Mouse (Mus musculus) myocyte (in vitro differentiated cells): ENCODE results near the gene Mcm5. TPM values are rescaled to one million over a fixed set of nuclear protein-coding genes. Genes with fewer than 3 reads are reported as not detected.

Experiments used
- H3K27me3 ChIP-seq: one replicate; pipeline ENCODE4 v1.6.1; 2011; ENCODE audit not compliant: control insufficient read depth, insufficient read depth, insufficient read length
- H3K36me3 ChIP-seq: one replicate; pipeline ENCODE4 v1.6.1; 2011; ENCODE audit not compliant: control insufficient read depth, insufficient read depth
- H3K4me2 ChIP-seq: one replicate; pipeline ENCODE4 v1.6.1; 2011; ENCODE audit warnings: low read depth, control low read depth
- H3K4me3 ChIP-seq: one replicate; pipeline ENCODE4 v1.5.1; 2011; ENCODE audit warnings: mild to moderate bottlenecking, control low read depth, moderate library complexity
- H3K79me2 ChIP-seq: one replicate; pipeline ENCODE4 v1.6.1; 2011; ENCODE audit not compliant: control insufficient read depth, insufficient read depth
- H3ac ChIP-seq: one replicate; pipeline ENCODE4 v1.6.1; 2011; ENCODE audit not compliant: control insufficient read depth, insufficient read length
- CEBPB ChIP-seq: IDR thresholded peaks from 2 replicates; pipeline ENCODE4 v1.6.1; 2011; ENCODE audit warnings: mild to moderate bottlenecking, moderate library complexity; ENCODE audit not compliant: poor library complexity, insufficient read depth, severe bottlenecking
- E2F4 ChIP-seq: IDR thresholded peaks from one replicate; pipeline ENCODE4 v1.6.1; 2011; ENCODE audit warnings: mild to moderate bottlenecking, control low read depth, moderate library complexity; ENCODE audit not compliant: insufficient read depth
- MAX ChIP-seq: IDR thresholded peaks from one replicate; pipeline ENCODE4 v1.6.1; 2011; ENCODE audit warnings: low read depth, mild to moderate bottlenecking, control low read depth
- MYOD1 ChIP-seq, 3 experiments: IDR thresholded peaks; one replicate each; pipeline ENCODE4 v1.6.1; 2011; ENCODE audit warnings: control low read depth in 2 of 3, low read depth in 2 of 3, mild to moderate bottlenecking in 2 of 3, moderate library complexity in 1 of 3; ENCODE audit not compliant: insufficient read length in 2 of 3, control insufficient read depth in 1 of 3
- MYOG ChIP-seq, 3 experiments: IDR thresholded peaks; one replicate each; pipeline ENCODE4 v1.6.1; 2011; ENCODE audit warnings: control low read depth in 2 of 3, low read depth in 2 of 3, mild to moderate bottlenecking in 2 of 3; ENCODE audit not compliant: insufficient read length in 2 of 3, control insufficient read depth in 1 of 3, insufficient read depth in 1 of 3
- POLR2A ChIP-seq: IDR thresholded peaks from one replicate; pipeline ENCODE4 v1.6.1; 2011; ENCODE audit warnings: low read depth, mild to moderate bottlenecking, control low read depth, moderate library complexity; ENCODE audit not compliant: insufficient read length
- POLR2AphosphoS2 ChIP-seq: IDR thresholded peaks from one replicate; pipeline ENCODE4 v1.6.1; 2011; ENCODE audit warnings: low read depth, control low read depth; ENCODE audit not compliant: insufficient read length
- REST ChIP-seq: IDR thresholded peaks from one replicate; pipeline ENCODE4 v1.6.1; 2011; ENCODE audit warnings: mild to moderate bottlenecking, control low read depth, moderate library complexity; ENCODE audit not compliant: insufficient read depth, insufficient read length
- SRF ChIP-seq: IDR thresholded peaks from one replicate; pipeline ENCODE4 v1.6.1; 2011; ENCODE audit warnings: low read depth; ENCODE audit not compliant: control insufficient read depth, insufficient read length
- TCF12 ChIP-seq: IDR thresholded peaks from one replicate; pipeline ENCODE4 v1.6.1; 2011; ENCODE audit warnings: mild to moderate bottlenecking, control low read depth; ENCODE audit not compliant: poor library complexity, insufficient read depth, severe bottlenecking
- TCF3 ChIP-seq: IDR thresholded peaks from one replicate; pipeline ENCODE4 v1.6.1; 2011; ENCODE audit warnings: low read depth, control low read depth; ENCODE audit not compliant: insufficient read length
- USF1 ChIP-seq: IDR thresholded peaks from one replicate; pipeline ENCODE4 v1.6.1; 2011; ENCODE audit warnings: low read depth, mild to moderate bottlenecking, control low read depth, moderate library complexity
- polyA plus RNA-seq: library from polyadenylated mRNA; unstranded; fragments of >200 nt; fragmentation: generic; extraction: Trizol; gene quantifications from one replicate; pipeline ENCODE4 v1.2.1, GENCODE M21; 2012; ENCODE audit warnings: missing spikeins

The Mcm5 gene
- polyA plus RNA-seq, 1 experiment = 32.3 TPM

DNA sequence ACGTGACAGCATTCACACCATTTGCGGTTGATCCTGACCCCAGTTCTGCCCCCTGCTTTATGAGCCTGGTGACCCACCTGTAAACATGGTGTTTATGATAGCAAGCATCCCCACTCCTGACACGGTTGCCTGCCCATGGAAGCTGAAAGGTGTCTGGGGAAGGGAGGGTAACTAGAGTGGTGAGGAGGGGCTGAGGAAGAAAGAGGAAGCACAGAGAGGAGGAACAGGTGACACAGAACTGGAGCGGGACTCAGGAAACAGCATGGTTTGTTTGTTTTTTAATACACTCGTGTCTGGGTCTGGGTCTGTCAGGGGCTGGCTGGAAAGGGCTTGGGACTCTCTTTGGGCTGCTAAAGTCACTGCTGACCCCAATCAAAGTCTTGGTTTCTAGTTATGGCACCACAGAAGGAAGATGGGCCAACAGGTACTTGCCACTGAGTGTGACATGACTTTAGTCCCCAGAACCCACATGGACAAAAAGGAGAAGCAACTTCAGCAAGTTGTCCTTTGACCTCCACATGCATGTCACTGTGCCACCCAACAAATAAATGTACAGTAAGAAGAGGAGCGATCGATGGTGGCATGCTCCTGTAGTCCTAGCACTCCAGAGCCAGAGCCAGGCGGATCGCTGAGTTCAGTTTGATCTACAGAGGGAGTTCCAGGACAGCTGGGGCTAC lies 27.9 kb upstream of the Mcm5 start:
- Histone ChIP-seq H3K36me3 (no peaks in the 10 kb centered on the region), H3K79me2 (no peaks in the 10 kb centered on the region), H3K4me2 (no peak overlapping the region), H3K4me3 (no peak overlapping the region), H3K27me3 (no peaks in the 10 kb centered on the region), H3ac (no peak overlapping the region)
- TF ChIP-seq CEBPB (no peak), MAX (no peak), E2F4 (no peak), TCF3 (no peak), POLR2AphosphoS2 (no peak), SRF (no peak), POLR2A (no peak), MYOD1 (IDR thresholded peaks at IDR 0.05; ENCODE audit: control insufficient read depth in 1 of 3, insufficient read length in 2 of 3, low read depth in 2 of 3) (no peak), USF1 (no peak)

GRCm38 (mm10) chr8:75082181-75082805 lies 27.1 kb upstream of the Mcm5 start:
- no peak for TF ChIP-seq POLR2AphosphoS2
- Histone ChIP-seq H3K4me3 (no peak overlapping the region), H3ac (no peak overlapping the region), H3K79me2 (no peaks in the 10 kb centered on the region), H3K27me3 (no peaks in the 10 kb centered on the region), H3K36me3 (no peaks in the 10 kb centered on the region), H3K4me2 (no peak overlapping the region)

GRCm38 (mm10) chr8:75083846-75084245 lies 25.5 kb upstream of the Mcm5 start:
- peak; percentile 83 for TF ChIP-seq CEBPB
- no peak for TF ChIP-seq MYOG (IDR thresholded peaks at IDR 0.05; ENCODE audit: control insufficient read depth in 1 of 3, insufficient read depth in 1 of 3, insufficient read length in 2 of 3, low read depth in 2 of 3)
- TF ChIP-seq REST = no peak
- peak; percentile 31 for TF ChIP-seq POLR2A
- TF ChIP-seq SRF = peak; percentile 35
- TF ChIP-seq TCF12 = no peak
- TF ChIP-seq USF1 = no peak
- TF ChIP-seq E2F4 = no peak
- no peak for TF ChIP-seq POLR2AphosphoS2
- no peak for TF ChIP-seq MAX
- TF ChIP-seq MYOD1 (IDR thresholded peaks at IDR 0.05; ENCODE audit: control insufficient read depth in 1 of 3, insufficient read length in 2 of 3, low read depth in 2 of 3) = no peak
- TF ChIP-seq TCF3 = no peak
- H3K27me3 ChIP-seq = no peaks in the 10 kb centered on the region
- peak overlapping the region; percentile 78 for H3K4me2 ChIP-seq
- peak overlapping the region; percentile 11 for H3K4me3 ChIP-seq
- no peaks in the 10 kb centered on the region for H3K36me3 ChIP-seq
- no peak overlapping the region for H3ac ChIP-seq
- H3K79me2 ChIP-seq = no peaks in the 10 kb centered on the region

GRCm38 (mm10) chr8:75084382-75085064 lies 24.8 kb upstream of the Mcm5 start:
- peak overlapping the region; percentile 11 for H3K4me3 ChIP-seq
- H3K79me2 ChIP-seq = no peaks in the 10 kb centered on the region
- no peaks in the 10 kb centered on the region for H3K27me3 ChIP-seq
- no peak overlapping the region for H3ac ChIP-seq
- TF ChIP-seq E2F4 = no peak
- TF ChIP-seq SRF = no peak
- TF ChIP-seq MYOD1 (IDR thresholded peaks at IDR 0.05; ENCODE audit: control insufficient read depth in 1 of 3, insufficient read length in 2 of 3, low read depth in 2 of 3) = no peak
- no peak for TF ChIP-seq POLR2A
- no peak for TF ChIP-seq MAX
- no peak for TF ChIP-seq MYOG (IDR thresholded peaks at IDR 0.05; ENCODE audit: control insufficient read depth in 1 of 3, insufficient read depth in 1 of 3, insufficient read length in 2 of 3, low read depth in 2 of 3)
- no peak for TF ChIP-seq CEBPB
- no peak for TF ChIP-seq REST
- no peak for TF ChIP-seq POLR2AphosphoS2
- TF ChIP-seq TCF12 = no peak
- H3K4me2 ChIP-seq = peak overlapping the region; percentile 71
- no peaks in the 10 kb centered on the region for H3K36me3 ChIP-seq

DNA sequence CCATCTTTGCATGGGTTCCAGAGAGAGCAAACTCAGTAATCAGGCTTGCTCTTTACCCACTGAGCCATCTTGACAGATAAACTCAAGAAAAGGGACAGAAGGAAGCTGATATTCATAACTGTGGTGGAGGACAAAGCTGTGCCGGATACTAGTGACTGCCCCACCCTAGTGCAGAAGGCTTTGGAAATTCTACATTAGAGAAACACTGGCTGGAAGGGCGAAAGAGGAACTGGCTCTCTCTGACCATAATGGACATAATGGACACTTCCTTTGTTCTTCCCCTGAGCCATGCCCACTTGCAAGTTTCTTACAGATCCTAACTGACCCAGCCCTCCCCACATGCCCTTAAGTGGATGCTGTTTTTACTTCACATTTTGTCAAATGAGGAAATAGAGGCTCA lies 23.4 kb upstream of the Mcm5 start:
- no peaks in the 10 kb centered on the region for H3K36me3 ChIP-seq
- H3K4me2 ChIP-seq = no peak overlapping the region
- TF ChIP-seq TCF3 (no peak), CEBPB (no peak), MAX (no peak), REST (no peak), POLR2AphosphoS2 (no peak), MYOD1 (IDR thresholded peaks at IDR 0.05; ENCODE audit: control insufficient read depth in 1 of 3, insufficient read length in 2 of 3, low read depth in 2 of 3) (no peak), MYOG (IDR thresholded peaks at IDR 0.05; ENCODE audit: control insufficient read depth in 1 of 3, insufficient read depth in 1 of 3, insufficient read length in 2 of 3, low read depth in 2 of 3) (no peak), SRF (no peak), POLR2A (no peak), USF1 (no peak), TCF12 (no peak), E2F4 (no peak)
- no peak overlapping the region for H3ac ChIP-seq
- H3K27me3 ChIP-seq = no peaks in the 10 kb centered on the region
- no peaks in the 10 kb centered on the region for H3K79me2 ChIP-seq
- H3K4me3 ChIP-seq = no peak overlapping the region
